Mouse (Mus musculus) urinary bladder, postnatal 10 days (tissue): ENCODE measurements at regions not wholly inside any gene's neighbourhood (a gene's known extent, or its start where the extent isn't known, plus 50 kb on each side); places are given as distances from the start of the nearest gene placed in this dataset.
"Not testable (repeated sequence)": the region's sequence is repeated elsewhere in the genome, so short reads cannot be mapped to it uniquely, and the experiment has no call there.

ENCODE experiments used
- DNase-seq: peaks from one replicate; pipeline ENCODE4 v3.0.0; 2022; ENCODE audit warnings: low spot score

- DNase-seq = no peak
These were observed 97.8 kb upstream of the Cpsf6 start for GRCm38 (mm10) chr10:117477331-117478201.

GRCm38 (mm10) chr10:117475086-117475945 is 95.5 kb upstream of the Cpsf6 start:
- no peak for DNase-seq

GRCm38 (mm10) chr10:117474351-117475085 is 94.7 kb upstream of the Cpsf6 start:
- DNase-seq = no peak

- DNase-seq = no peak
These were observed 93.7 kb upstream of the Cpsf6 start for GRCm38 (mm10) chr10:117473471-117473870.

GRCm38 (mm10) chr10:117472568-117472930 is 92.7 kb upstream of the Cpsf6 start:
- DNase-seq = no peak

- DNase-seq = no peak
These were observed 92.2 kb upstream of the Cpsf6 start for GRCm38 (mm10) chr10:117471818-117472567.

- DNase-seq = no peak
These were observed 91.4 kb upstream of the Cpsf6 start for GRCm38 (mm10) chr10:117471036-117471817.

- DNase-seq = no peak
These were observed 90.7 kb upstream of the Cpsf6 start for GRCm38 (mm10) chr10:117470481-117470880.

- no peak for DNase-seq
These were observed 89.8 kb upstream of the Cpsf6 start for GRCm38 (mm10) chr10:117469573-117470090.

GRCm38 (mm10) chr10:117468931-117469572 is 89.2 kb upstream of the Cpsf6 start:
- DNase-seq = no peak

- DNase-seq = no peak
These were observed 88.6 kb upstream of the Cpsf6 start for GRCm38 (mm10) chr10:117468381-117468780.

- no peak for DNase-seq
These were observed 87.3 kb upstream of the Cpsf6 start for GRCm38 (mm10) chr10:117467161-117467560.

GRCm38 (mm10) chr10:117466391-117466790 is 86.6 kb upstream of the Cpsf6 start:
- no peak for DNase-seq

GRCm38 (mm10) chr10:117465671-117466250 is 85.9 kb upstream of the Cpsf6 start:
- no peak for DNase-seq

- no peak for DNase-seq
These were observed 85.3 kb upstream of the Cpsf6 start for GRCm38 (mm10) chr10:117465058-117465660.

GRCm38 (mm10) chr10:117464331-117464730 is 84.5 kb upstream of the Cpsf6 start:
- not testable (repeated sequence) for DNase-seq

GRCm38 (mm10) chr10:117463636-117464035 is 83.8 kb upstream of the Cpsf6 start:
- DNase-seq = no peak

GRCm38 (mm10) chr10:117462921-117463320 is 83.1 kb upstream of the Cpsf6 start:
- DNase-seq = no peak
